Mouse (Mus musculus) liver, embryonic 16.5 days (tissue): ENCODE data around the gene Rbl1. TPM values are rescaled to one million over a fixed set of nuclear protein-coding genes. Genes with fewer than 3 reads are reported as not detected.

Experiments
- ATAC-seq: fragments of 200-750 bp; cut with Nextera tagmentation; 2 replicates; pipeline ENCODE4 v1.8.0; 2017; ENCODE audit warnings: low read depth, mild to moderate bottlenecking, moderate number of reproducible peaks, moderate library complexity
- H3K27ac ChIP-seq: fragments of 300-500 bp; sonication (generic); 2 replicates; pipeline ENCODE4 v1.5.1; 2014; ENCODE audit warnings: mild to moderate bottlenecking, low read length
- H3K27me3 ChIP-seq: fragments of 300-500 bp; sonication (generic); 2 replicates; pipeline ENCODE4 v1.6.1; 2014; ENCODE audit warnings: low read depth, low read length, mixed read lengths; ENCODE audit not compliant: control insufficient read depth, insufficient read depth
- H3K36me3 ChIP-seq: fragments of 300-500 bp; sonication (generic); 2 replicates; pipeline ENCODE4 v1.6.1; 2014; ENCODE audit warnings: mild to moderate bottlenecking; ENCODE audit not compliant: control insufficient read depth, insufficient read depth
- H3K4me1 ChIP-seq: fragments of 300-500 bp; sonication (generic); 2 replicates; pipeline ENCODE4 v1.6.1; 2014; ENCODE audit warnings: low read depth, low read length, mixed read lengths; ENCODE audit not compliant: control insufficient read depth
- H3K4me2 ChIP-seq: fragments of 300-500 bp; sonication (generic); 2 replicates; pipeline ENCODE4 v1.6.1; 2014; ENCODE audit warnings: low read depth, low read length, mixed read lengths
- H3K4me3 ChIP-seq: fragments of 300-500 bp; sonication (generic); 2 replicates; pipeline ENCODE4 v1.5.1; 2014; ENCODE audit warnings: low read depth, mild to moderate bottlenecking, low read length
- H3K9ac ChIP-seq: fragments of 300-500 bp; sonication (generic); 2 replicates; pipeline ENCODE4 v1.6.1; 2014; ENCODE audit warnings: low read depth, low read length
- H3K9me3 ChIP-seq: fragments of 300-500 bp; sonication (generic); replicated peaks from 2 replicates; pipeline ENCODE4 v1.6.1; 2016; ENCODE audit warnings: low read length; ENCODE audit not compliant: control insufficient read depth
- WGBS: fragments of 180-500 bp; shearing (Covaris S2); extraction: QIAGEN DNeasy Blood & Tissue Kit; methylation state at CpG from one replicate; pipeline ENCODE4 v1.1.7; 2014; ENCODE audit not compliant: insufficient replicate concordance; 5-methylcytosine and 5-hydroxymethylcytosine counted together
- polyA plus RNA-seq: library from polyadenylated mRNA; unstranded; fragments of >200 nt; fragmentation: Nextera tagmentation; extraction: Ambion mirVana; gene quantifications from 2 replicates; pipeline ENCODE4 v1.2.1, GENCODE M21; 2015

Gene Rbl1
- polyA plus RNA-seq, 1 experiment from 2014 or later, result 17.0 TPM

DNA sequence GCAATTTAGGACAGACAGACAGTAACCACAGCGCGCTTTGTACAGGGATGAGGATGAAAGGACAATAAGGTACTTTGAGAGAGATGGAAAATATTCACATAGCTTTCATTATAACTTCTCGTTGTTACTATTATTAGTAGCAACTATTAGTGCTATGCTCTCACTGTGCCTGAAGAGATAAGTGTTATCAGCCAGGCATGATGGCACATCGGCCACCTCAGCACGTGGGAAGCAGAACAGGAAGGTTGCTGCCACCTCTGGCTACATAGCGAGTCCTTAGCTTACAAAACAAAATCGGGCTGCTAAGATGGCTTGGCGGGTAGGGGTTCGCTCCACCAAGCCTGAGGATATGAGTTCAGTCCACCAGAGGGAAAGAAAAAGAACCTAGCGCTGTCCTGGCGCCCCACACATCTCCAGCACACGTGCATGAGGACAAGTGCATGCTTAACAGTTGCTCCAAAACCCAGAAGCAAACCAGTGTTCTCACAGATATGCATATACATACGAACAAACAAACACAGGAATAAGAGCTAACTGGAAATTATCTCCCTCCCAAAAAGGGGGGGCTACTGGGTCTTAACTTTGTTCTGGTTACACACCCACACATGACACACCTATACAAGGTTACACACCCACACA, 19.2 kb downstream of the Rbl1 start:
- no peaks in the 10 kb centered on the region for H3K9me3 ChIP-seq
- peaks cover 48% of the 10 kb centered on the region for H3K36me3 ChIP-seq
- no peak overlapping the region for H3K9ac ChIP-seq
- H3K4me2 ChIP-seq, result 0 out of 2 replicates have a peak overlapping the region, but pooled peaks have one; percentile 5
- 50% methylated on average over 13 of the region's 13 CpGs for WGBS
- H3K27me3 ChIP-seq, result no peaks in the 10 kb centered on the region
- no peak overlapping the region for H3K4me3 ChIP-seq
- peak; percentile 88 for ATAC-seq
- peaks cover 14% of the 10 kb centered on the region for H3K4me1 ChIP-seq
- peak overlapping the region; percentile 45; the same call in 1 of the 2 replicates for H3K27ac ChIP-seq

DNA sequence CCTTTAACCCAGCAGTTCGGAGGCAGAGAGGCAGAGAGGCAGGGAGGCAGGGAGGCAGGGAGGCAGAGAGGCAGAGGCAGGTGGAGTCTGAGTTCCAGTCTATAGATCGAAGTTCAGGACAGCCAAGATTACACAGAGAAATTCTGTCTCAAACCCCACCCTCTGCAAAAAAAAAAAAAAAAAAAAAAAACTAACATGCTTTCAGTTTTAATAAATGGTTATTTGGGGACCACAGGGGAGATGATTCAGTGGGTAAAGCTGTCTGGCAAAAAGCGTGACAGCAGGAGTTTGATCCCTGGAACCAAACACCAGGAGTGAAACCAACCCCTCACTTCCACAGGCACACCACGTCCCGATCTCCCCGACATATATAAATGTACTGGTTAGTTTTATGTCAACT, 26.2 kb downstream of the Rbl1 start:
- Histone ChIP-seq H3K27me3 (no peaks in the 10 kb centered on the region), H3K4me3 (no peak overlapping the region), H3K9me3 (no peaks in the 10 kb centered on the region), H3K27ac (no peak overlapping the region), H3K4me2 (no peak overlapping the region), H3K36me3 (peaks cover 46% of the 10 kb centered on the region), H3K4me1 (no peaks in the 10 kb centered on the region; the same call in 1 of the 2 replicates), H3K9ac (no peak overlapping the region)
- ATAC-seq, result no peak
- WGBS, result 82% methylated on average over 6 of the region's 6 CpGs

GRCm38 (mm10) chr2:157176248-157176647, 28.1 kb downstream of the Rbl1 start:
- 68% methylated on average over 3 of the region's 3 CpGs for WGBS
- H3K27me3 ChIP-seq, result no peaks in the 10 kb centered on the region
- ATAC-seq, result no peak
- H3K9ac ChIP-seq, result no peak overlapping the region
- H3K4me2 ChIP-seq, result no peak overlapping the region
- no peak overlapping the region for H3K4me3 ChIP-seq
- H3K4me1 ChIP-seq, result no peaks in the 10 kb centered on the region; the same call in 1 of the 2 replicates
- H3K27ac ChIP-seq, result no peak overlapping the region
- peaks cover 43% of the 10 kb centered on the region for H3K36me3 ChIP-seq
- no peaks in the 10 kb centered on the region for H3K9me3 ChIP-seq

- H3K27me3 ChIP-seq, result no peaks in the 10 kb centered on the region
- WGBS, result 84% methylated on average over 5 of the region's 5 CpGs
- no peak overlapping the region for H3K27ac ChIP-seq
- no peak overlapping the region for H3K4me2 ChIP-seq
- no peak for ATAC-seq
- no peak overlapping the region for H3K9ac ChIP-seq
- no peaks in the 10 kb centered on the region; the same call in 1 of the 2 replicates for H3K4me1 ChIP-seq
- H3K4me3 ChIP-seq, result no peak overlapping the region
- H3K36me3 ChIP-seq, result peaks cover 51% of the 10 kb centered on the region
- H3K9me3 ChIP-seq, result no peaks in the 10 kb centered on the region
Observed at GRCm38 (mm10) chr2:157174416-157174815, 29.9 kb downstream of the Rbl1 start.

GRCm38 (mm10) chr2:157173555-157173954, 30.8 kb downstream of the Rbl1 start:
- no peaks in the 10 kb centered on the region for H3K9me3 ChIP-seq
- no peak overlapping the region for H3K9ac ChIP-seq
- H3K4me1 ChIP-seq, result no peaks in the 10 kb centered on the region; the same call in 1 of the 2 replicates
- 86% methylated on average over 6 of the region's 6 CpGs for WGBS
- no peak overlapping the region for H3K4me3 ChIP-seq
- H3K36me3 ChIP-seq, result peaks cover 55% of the 10 kb centered on the region
- no peaks in the 10 kb centered on the region for H3K27me3 ChIP-seq
- ATAC-seq, result no peak
- no peak overlapping the region for H3K27ac ChIP-seq
- no peak overlapping the region for H3K4me2 ChIP-seq

DNA sequence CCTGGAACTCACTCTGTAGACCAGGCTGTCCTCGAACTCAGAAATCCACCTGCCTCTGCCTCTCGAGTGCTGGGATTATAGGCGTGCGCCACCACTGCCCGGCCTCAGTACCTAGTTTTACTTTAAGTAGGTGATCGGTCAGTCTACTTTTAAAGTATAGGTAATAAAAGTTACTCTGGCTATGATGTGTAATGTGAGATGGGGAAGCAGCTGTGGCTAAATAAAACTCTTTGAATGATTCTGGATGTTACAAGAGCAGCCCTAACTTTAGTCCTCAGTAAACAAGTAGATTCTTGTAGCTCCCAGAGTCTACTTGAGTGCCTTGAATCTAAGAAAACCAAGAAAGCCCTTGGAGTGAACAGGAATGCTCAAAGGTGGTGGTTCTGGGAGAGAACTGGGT, 31.4 kb downstream of the Rbl1 start:
- Histone ChIP-seq H3K4me3 (no peak overlapping the region), H3K36me3 (peaks cover 58% of the 10 kb centered on the region), H3K4me1 (no peaks in the 10 kb centered on the region; the same call in 1 of the 2 replicates), H3K9me3 (no peaks in the 10 kb centered on the region), H3K27ac (no peak overlapping the region), H3K4me2 (no peak overlapping the region), H3K9ac (no peak overlapping the region), H3K27me3 (no peaks in the 10 kb centered on the region)
- no peak for ATAC-seq
- 93% methylated on average over 6 of the region's 6 CpGs for WGBS

- ATAC-seq, result no peak
- Histone ChIP-seq H3K27me3 (no peaks in the 10 kb centered on the region), H3K9ac (no peak overlapping the region), H3K27ac (no peak overlapping the region), H3K36me3 (peaks cover 59% of the 10 kb centered on the region), H3K4me3 (no peak overlapping the region), H3K9me3 (no peaks in the 10 kb centered on the region), H3K4me2 (no peak overlapping the region), H3K4me1 (no peaks in the 10 kb centered on the region)
- 71% methylated on average over 6 of the region's 6 CpGs for WGBS
Observed at GRCm38 (mm10) chr2:157170626-157171025, 33.7 kb downstream of the Rbl1 start.

DNA sequence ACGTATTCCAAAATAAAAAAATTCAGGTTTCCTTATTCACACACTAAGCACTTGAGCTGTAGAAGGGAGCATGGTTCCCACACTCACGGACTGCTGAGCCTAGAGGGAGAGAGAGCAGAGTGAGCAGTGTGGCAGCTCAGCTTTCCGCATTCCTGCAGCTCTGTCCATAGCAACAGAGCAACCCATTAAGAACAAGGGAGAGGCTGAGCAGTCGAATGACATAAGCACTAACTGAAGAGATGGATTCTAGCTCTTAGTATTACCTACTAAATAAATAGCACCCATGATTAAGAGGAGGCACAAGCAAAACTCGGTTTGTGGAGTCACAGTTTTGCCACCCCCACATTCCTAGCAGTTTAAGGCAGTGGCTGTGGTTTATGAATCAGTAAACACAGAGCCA, 34.2 kb downstream of the Rbl1 start:
- Histone ChIP-seq H3K9me3 (no peaks in the 10 kb centered on the region), H3K4me2 (no peak overlapping the region), H3K4me1 (no peaks in the 10 kb centered on the region), H3K9ac (no peak overlapping the region), H3K27me3 (no peaks in the 10 kb centered on the region), H3K4me3 (no peak overlapping the region), H3K36me3 (peaks cover 55% of the 10 kb centered on the region), H3K27ac (no peak overlapping the region)
- WGBS, result 74% methylated on average over 5 of the region's 5 CpGs
- ATAC-seq, result no peak

DNA sequence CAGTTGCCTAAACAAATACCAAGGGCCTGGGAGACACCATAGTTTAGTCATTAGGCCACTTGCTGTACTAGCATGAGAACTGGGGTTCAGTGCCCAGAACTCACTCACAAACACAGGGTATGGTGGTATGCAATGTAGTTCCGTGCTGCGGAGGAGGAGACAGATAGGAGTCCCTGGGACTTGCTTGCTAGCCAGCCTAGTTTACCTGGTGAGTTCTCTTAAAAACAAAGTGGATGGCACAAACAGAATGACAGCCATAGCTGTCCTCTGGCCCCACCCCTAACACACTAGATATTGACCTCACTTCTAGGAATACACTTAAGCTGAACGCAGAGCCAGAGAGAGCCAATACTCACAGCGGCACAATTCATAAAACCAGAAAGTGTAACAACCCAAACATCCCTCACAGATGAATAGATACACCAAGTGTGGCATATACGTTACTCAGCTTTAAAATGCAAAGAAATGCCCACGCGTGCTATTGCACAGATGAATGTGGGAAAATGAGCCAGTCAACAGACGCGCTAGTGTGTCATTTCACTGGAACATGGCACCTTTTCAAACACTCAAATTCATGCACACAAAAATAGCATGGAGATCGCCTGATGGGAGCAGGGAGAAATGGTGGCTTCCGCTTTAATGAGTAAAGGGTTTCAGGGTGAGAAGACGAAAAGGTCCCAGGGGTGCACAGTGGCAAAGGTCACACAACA, 37.8 kb downstream of the Rbl1 start:
- no peak overlapping the region for H3K9ac ChIP-seq
- no peak overlapping the region for H3K4me3 ChIP-seq
- WGBS, result 92% methylated on average over 12 of the region's 12 CpGs
- no peaks in the 10 kb centered on the region for H3K27me3 ChIP-seq
- no peaks in the 10 kb centered on the region for H3K9me3 ChIP-seq
- ATAC-seq, result no peak
- no peaks in the 10 kb centered on the region for H3K4me1 ChIP-seq
- H3K36me3 ChIP-seq, result peaks cover 57% of the 10 kb centered on the region
- H3K4me2 ChIP-seq, result no peak overlapping the region
- no peak overlapping the region for H3K27ac ChIP-seq
